Mouse (Mus musculus) heart, embryonic 15.5 days (tissue): ENCODE measurements around the gene Ift122. TPM values are rescaled to one million over a fixed set of nuclear protein-coding genes. Genes with fewer than 3 reads are reported as not detected.
A peak's percentile ranks its signal among the peaks of the same experiment; 100 is the strongest.

Source experiments
- ATAC-seq: fragments of 200-750 bp; cut with Nextera tagmentation; replicated peaks from 2 replicates; pipeline ENCODE4 v1.8.0; 2017; ENCODE audit warnings: low read depth, moderate TSS enrichment; ENCODE audit not compliant: insufficient number of reproducible peaks, insufficient read depth, low FRiP score
- H3K27ac ChIP-seq: fragments of 300-500 bp; sonication (generic); 2 replicates; pipeline ENCODE4 v1.5.1; 2015; ENCODE audit warnings: mild to moderate bottlenecking, inconsistent platforms
- H3K27me3 ChIP-seq: fragments of 300-500 bp; sonication (generic); 2 replicates; pipeline ENCODE4 v1.6.1; 2015; ENCODE audit warnings: inconsistent platforms
- H3K36me3 ChIP-seq: fragments of 300-500 bp; sonication (generic); 2 replicates; pipeline ENCODE4 v1.6.1; 2015; ENCODE audit warnings: mild to moderate bottlenecking, inconsistent platforms
- H3K4me1 ChIP-seq: fragments of 300-500 bp; sonication (generic); replicated peaks from 2 replicates; pipeline ENCODE4 v1.6.1; 2015; ENCODE audit warnings: inconsistent platforms
- H3K4me2 ChIP-seq: fragments of 300-500 bp; sonication (generic); 2 replicates; pipeline ENCODE4 v1.6.1; 2015; ENCODE audit warnings: inconsistent platforms, mild to moderate bottlenecking, moderate library complexity
- H3K4me3 ChIP-seq: fragments of 300-500 bp; sonication (generic); 2 replicates; pipeline ENCODE4 v1.5.1; 2015; ENCODE audit warnings: mild to moderate bottlenecking, inconsistent platforms
- H3K9ac ChIP-seq: fragments of 300-500 bp; sonication (generic); 2 replicates; pipeline ENCODE4 v1.6.1; 2015; ENCODE audit warnings: mild to moderate bottlenecking, inconsistent platforms
- H3K9me3 ChIP-seq: fragments of 300-500 bp; sonication (generic); replicated peaks from 2 replicates; pipeline ENCODE4 v1.6.1; 2016; ENCODE audit warnings: inconsistent platforms
- WGBS: fragments of 180-500 bp; shearing (Covaris S2); methylation state at CpG from one replicate; pipeline ENCODE4 v1.1.7; 2015; ENCODE audit warnings: mixed read lengths; 5-methylcytosine and 5-hydroxymethylcytosine counted together
- polyA plus RNA-seq: library from polyadenylated mRNA; unstranded; fragments of >200 nt; fragmentation: Nextera tagmentation; extraction: Ambion mirVana; gene quantifications from 2 replicates; pipeline ENCODE4 v1.2.1, GENCODE M21; 2015

Gene Ift122
- polyA plus RNA-seq, 1 experiment from 2014 or later = 18.4 TPM

- Histone ChIP-seq H3K27me3 (no peaks in the 10 kb centered on the region), H3K27ac (no peak overlapping the region), H3K9me3 (no peaks in the 10 kb centered on the region), H3K4me3 (no peak overlapping the region), H3K4me2 (no peak overlapping the region), H3K4me1 (peaks cover 55% of the 10 kb centered on the region), H3K9ac (no peak overlapping the region), H3K36me3 (no peaks in the 10 kb centered on the region; the same call in 1 of the 2 replicates)
- ATAC-seq = no peak
- WGBS = 77% methylated on average over 9 of the region's 9 CpGs
These were observed 101.3 kb downstream of the Ift122 start for GRCm38 (mm10) chr6:115954506-115955074.

- WGBS = 89% methylated on average over 4 of the region's 4 CpGs
- ATAC-seq = no peak
These were observed 101.9 kb downstream of the Ift122 start for GRCm38 (mm10) chr6:115955169-115955568.

GRCm38 (mm10) chr6:115955664-115956063 is 102.4 kb downstream of the Ift122 start:
- Histone ChIP-seq H3K4me2 (no peak overlapping the region), H3K27me3 (no peaks in the 10 kb centered on the region), H3K27ac (no peak overlapping the region), H3K4me3 (no peak overlapping the region), H3K36me3 (no peaks in the 10 kb centered on the region; the same call in 1 of the 2 replicates), H3K9me3 (no peaks in the 10 kb centered on the region), H3K4me1 (peaks cover 59% of the 10 kb centered on the region), H3K9ac (no peak overlapping the region)
- 86% methylated on average over 11 of the region's 11 CpGs for WGBS
- no peak for ATAC-seq

More at GRCm38 (mm10) chr6:115955169-115955568, 101.9 kb downstream of the Ift122 start:
- Histone ChIP-seq H3K4me1 (peaks cover 59% of the 10 kb centered on the region), H3K9ac (no peak overlapping the region), H3K9me3 (no peaks in the 10 kb centered on the region), H3K4me3 (no peak overlapping the region), H3K36me3 (no peaks in the 10 kb centered on the region; the same call in 1 of the 2 replicates), H3K27ac (peak overlapping the region; percentile 19; the same call in 1 of the 2 replicates), H3K4me2 (no peak overlapping the region), H3K27me3 (no peaks in the 10 kb centered on the region)

- Histone ChIP-seq H3K9ac (no peak overlapping the region), H3K27me3 (no peaks in the 10 kb centered on the region), H3K4me2 (no peak overlapping the region), H3K36me3 (no peaks in the 10 kb centered on the region; the same call in 1 of the 2 replicates), H3K9me3 (no peaks in the 10 kb centered on the region), H3K4me3 (no peak overlapping the region), H3K4me1 (peaks cover 59% of the 10 kb centered on the region), H3K27ac (peak overlapping the region; percentile 81)
- no peak for ATAC-seq
- 80% methylated on average over 13 of the region's 13 CpGs for WGBS
These were observed 103.2 kb downstream of the Ift122 start for GRCm38 (mm10) chr6:115956418-115956921.

- peak; percentile 66 for ATAC-seq
- H3K36me3 ChIP-seq = no peaks in the 10 kb centered on the region; the same call in 1 of the 2 replicates
- H3K9ac ChIP-seq = no peak overlapping the region
- no peak overlapping the region for H3K4me3 ChIP-seq
- no peaks in the 10 kb centered on the region for H3K9me3 ChIP-seq
- H3K4me1 ChIP-seq = peaks cover 60% of the 10 kb centered on the region
- WGBS = 28% methylated on average over 15 of the region's 16 CpGs
- H3K27ac ChIP-seq = peak overlapping the region; percentile 81
- no peak overlapping the region for H3K4me2 ChIP-seq
- H3K27me3 ChIP-seq = no peaks in the 10 kb centered on the region
These were observed 103.8 kb downstream of the Ift122 start for GRCm38 (mm10) chr6:115956922-115957601.

GRCm38 (mm10) chr6:115957681-115958080 is 104.4 kb downstream of the Ift122 start:
- H3K4me3 ChIP-seq = no peak overlapping the region
- no peaks in the 10 kb centered on the region for H3K9me3 ChIP-seq
- H3K9ac ChIP-seq = no peak overlapping the region
- no peak overlapping the region for H3K4me2 ChIP-seq
- H3K27ac ChIP-seq = peak overlapping the region; percentile 81
- H3K36me3 ChIP-seq = no peaks in the 10 kb centered on the region; the same call in 1 of the 2 replicates
- peaks cover 67% of the 10 kb centered on the region for H3K4me1 ChIP-seq
- no peak for ATAC-seq
- H3K27me3 ChIP-seq = no peaks in the 10 kb centered on the region
- WGBS = 50% methylated on average over 6 of the region's 6 CpGs

GRCm38 (mm10) chr6:115958445-115958844 is 105.2 kb downstream of the Ift122 start:
- peaks cover 70% of the 10 kb centered on the region for H3K4me1 ChIP-seq
- no peak overlapping the region for H3K9ac ChIP-seq
- no peak for ATAC-seq
- 88% methylated on average over 9 of the region's 9 CpGs for WGBS
- no peak overlapping the region for H3K4me2 ChIP-seq
- H3K4me3 ChIP-seq = no peak overlapping the region
- peak overlapping the region; percentile 37 for H3K27ac ChIP-seq
- no peaks in the 10 kb centered on the region for H3K27me3 ChIP-seq
- no peaks in the 10 kb centered on the region for H3K9me3 ChIP-seq
- no peaks in the 10 kb centered on the region; the same call in 1 of the 2 replicates for H3K36me3 ChIP-seq

- peak overlapping the region; percentile 37 for H3K27ac ChIP-seq
- ATAC-seq = no peak
- H3K9ac ChIP-seq = no peak overlapping the region
These were observed 106.0 kb downstream of the Ift122 start for GRCm38 (mm10) chr6:115959151-115959691.

GRCm38 (mm10) chr6:115960322-115960721 is 107.1 kb downstream of the Ift122 start:
- no peaks in the 10 kb centered on the region for H3K9me3 ChIP-seq
- ATAC-seq = no peak
- 0 out of 2 replicates have a peak, but pooled peaks cover 4% of the 10 kb centered on the region for H3K27me3 ChIP-seq
- no peak overlapping the region for H3K9ac ChIP-seq
- no peak overlapping the region for H3K4me3 ChIP-seq
- H3K4me2 ChIP-seq = no peak overlapping the region
- H3K27ac ChIP-seq = no peak overlapping the region
- peaks cover 53% of the 10 kb centered on the region for H3K4me1 ChIP-seq
- WGBS = 87% methylated on average over 19 of the region's 19 CpGs
- no peaks in the 10 kb centered on the region for H3K36me3 ChIP-seq

More at GRCm38 (mm10) chr6:115959151-115959691, 106.0 kb downstream of the Ift122 start:
- H3K36me3 ChIP-seq = no peaks in the 10 kb centered on the region
- no peaks in the 10 kb centered on the region for H3K9me3 ChIP-seq
- H3K4me3 ChIP-seq = no peak overlapping the region
- no peak overlapping the region for H3K4me2 ChIP-seq
- H3K27me3 ChIP-seq = 0 out of 2 replicates have a peak, but pooled peaks cover 4% of the 10 kb centered on the region
- 54% methylated on average over 7 of the region's 7 CpGs for WGBS
- peaks cover 63% of the 10 kb centered on the region for H3K4me1 ChIP-seq

GRCm38 (mm10) chr6:115961743-115962142 is 108.5 kb downstream of the Ift122 start:
- ATAC-seq = no peak
- no peak overlapping the region for H3K4me2 ChIP-seq
- H3K4me1 ChIP-seq = peaks cover 42% of the 10 kb centered on the region
- no peak overlapping the region for H3K9ac ChIP-seq
- no peak overlapping the region for H3K27ac ChIP-seq
- no peak overlapping the region for H3K4me3 ChIP-seq
- H3K36me3 ChIP-seq = no peaks in the 10 kb centered on the region
- H3K27me3 ChIP-seq = 0 out of 2 replicates have a peak, but pooled peaks cover 4% of the 10 kb centered on the region
- WGBS = 77% methylated on average over 3 of the region's 3 CpGs
- no peaks in the 10 kb centered on the region for H3K9me3 ChIP-seq

- no peaks in the 10 kb centered on the region for H3K9me3 ChIP-seq
- no peak overlapping the region for H3K4me2 ChIP-seq
- no peak overlapping the region for H3K27ac ChIP-seq
- no peak overlapping the region for H3K9ac ChIP-seq
- 0 out of 2 replicates have a peak, but pooled peaks cover 4% of the 10 kb centered on the region for H3K27me3 ChIP-seq
- WGBS = 48% methylated on average over 23 of the region's 23 CpGs
- no peak for ATAC-seq
- H3K4me1 ChIP-seq = peaks cover 34% of the 10 kb centered on the region
- no peaks in the 10 kb centered on the region for H3K36me3 ChIP-seq
- H3K4me3 ChIP-seq = no peak overlapping the region
These were observed 109.3 kb downstream of the Ift122 start for GRCm38 (mm10) chr6:115962439-115963085.
